Mouse (Mus musculus) liver, embryonic 13.5 days (tissue): ENCODE measurements around the gene B4gat1. TPM values are rescaled to one million over a fixed set of nuclear protein-coding genes. Genes with fewer than 3 reads are reported as not detected.
A peak's percentile ranks its signal among the peaks of the same experiment; 100 is the strongest.

Source experiments
- ATAC-seq: fragments of 200-750 bp; cut with Nextera tagmentation; 2 replicates; pipeline ENCODE4 v1.8.0; 2017; ENCODE audit warnings: low read depth, mild to moderate bottlenecking, moderate number of reproducible peaks, moderate library complexity
- DNase-seq: peaks from one replicate; pipeline ENCODE4 v3.0.0; 2022
- H3K27ac ChIP-seq: fragments of 300-500 bp; sonication (generic); 2 replicates; pipeline ENCODE4 v1.5.1; 2015; ENCODE audit warnings: moderate library complexity, mild to moderate bottlenecking, inconsistent platforms
- H3K27me3 ChIP-seq: fragments of 300-500 bp; sonication (generic); 2 replicates; pipeline ENCODE4 v1.6.1; 2015; ENCODE audit warnings: mild to moderate bottlenecking, inconsistent platforms
- H3K36me3 ChIP-seq: fragments of 300-500 bp; sonication (generic); 2 replicates; pipeline ENCODE4 v1.6.1; 2015; ENCODE audit warnings: mild to moderate bottlenecking, inconsistent platforms
- H3K4me1 ChIP-seq: fragments of 300-500 bp; sonication (generic); replicated peaks from 2 replicates; pipeline ENCODE4 v1.6.1; 2015; ENCODE audit warnings: inconsistent platforms
- H3K4me2 ChIP-seq: fragments of 300-500 bp; sonication (generic); 2 replicates; pipeline ENCODE4 v1.6.1; 2015; ENCODE audit warnings: inconsistent platforms, mild to moderate bottlenecking, moderate library complexity
- H3K4me3 ChIP-seq: fragments of 300-500 bp; sonication (generic); replicated peaks from 2 replicates; pipeline ENCODE4 v1.5.1; 2015; ENCODE audit warnings: mild to moderate bottlenecking, inconsistent platforms
- H3K9ac ChIP-seq: fragments of 300-500 bp; sonication (generic); 2 replicates; pipeline ENCODE4 v1.6.1; 2015; ENCODE audit warnings: mild to moderate bottlenecking, inconsistent platforms
- H3K9me3 ChIP-seq: fragments of 300-500 bp; sonication (generic); replicated peaks from 2 replicates; pipeline ENCODE4 v1.6.1; 2016; ENCODE audit warnings: inconsistent platforms
- WGBS: fragments of 180-500 bp; shearing (Covaris S2); methylation state at CpG from one replicate; pipeline ENCODE4 v1.1.7; 2015; ENCODE audit not compliant: insufficient replicate concordance; 5-methylcytosine and 5-hydroxymethylcytosine counted together
- polyA plus RNA-seq: library from polyadenylated mRNA; unstranded; fragments of >200 nt; fragmentation: Nextera tagmentation; extraction: Ambion mirVana; gene quantifications from 2 replicates; pipeline ENCODE4 v1.2.1, GENCODE M21; 2015

B4gat1 gene
- polyA plus RNA-seq, 1 experiment from 2014 or later: 9.3 TPM

- Histone ChIP-seq H3K27ac (no peak overlapping the region), H3K36me3 (no peaks in the 10 kb centered on the region), H3K27me3 (peaks cover 9% of the 10 kb centered on the region), H3K4me3 (no peak overlapping the region), H3K4me2 (no peak overlapping the region), H3K9ac (no peak overlapping the region), H3K4me1 (peaks cover 59% of the 10 kb centered on the region), H3K9me3 (no peaks in the 10 kb centered on the region)
- DNase-seq: no peak
- 75% methylated on average over 6 of the region's 6 CpGs for WGBS
- ATAC-seq: no peak
Observed at GRCm38 (mm10) chr19:5062446-5062845, 23.8 kb downstream of the B4gat1 start.

GRCm38 (mm10) chr19:5065104-5065503 is 26.5 kb downstream of the B4gat1 start:
- ATAC-seq: no peak
- peaks cover 55% of the 10 kb centered on the region for H3K4me1 ChIP-seq
- peaks cover 35% of the 10 kb centered on the region for H3K27me3 ChIP-seq
- no peak overlapping the region for H3K9ac ChIP-seq
- H3K27ac ChIP-seq: no peak overlapping the region
- no peak overlapping the region for H3K4me3 ChIP-seq
- H3K4me2 ChIP-seq: no peak overlapping the region
- WGBS: 55% methylated on average over 7 of the region's 7 CpGs
- no peaks in the 10 kb centered on the region for H3K36me3 ChIP-seq
- H3K9me3 ChIP-seq: no peaks in the 10 kb centered on the region
- DNase-seq: no peak

- peak overlapping the region; percentile 85 for H3K4me2 ChIP-seq
- ATAC-seq (peak; percentile 88), DNase-seq (peak; percentile 68)
- peak overlapping the region; percentile 87 for H3K27ac ChIP-seq
- H3K9ac ChIP-seq: peak overlapping the region; percentile 74
- H3K27me3 ChIP-seq: peaks cover 50% of the 10 kb centered on the region
- H3K4me3 ChIP-seq: peak overlapping the region; percentile 57
- peaks cover 63% of the 10 kb centered on the region for H3K4me1 ChIP-seq
- no peaks in the 10 kb centered on the region for H3K9me3 ChIP-seq
- no peaks in the 10 kb centered on the region for H3K36me3 ChIP-seq
- WGBS: 3% methylated on average over 15 of the region's 15 CpGs
Observed at GRCm38 (mm10) chr19:5067040-5067799, 28.6 kb downstream of the B4gat1 start.

- H3K27me3 ChIP-seq: peaks cover 50% of the 10 kb centered on the region
- peak within 1 kb of the TSS; percentile 87 for H3K27ac ChIP-seq
- H3K9me3 ChIP-seq: no peaks in the 10 kb centered on the region
- ATAC-seq (peak; percentile 28; the same call in 1 of the 2 replicates), DNase-seq (no peak)
- no peaks in the 10 kb centered on the region for H3K36me3 ChIP-seq
- peak within 1 kb of the TSS; percentile 57 for H3K4me3 ChIP-seq
- peak within 1 kb of the TSS; percentile 74 for H3K9ac ChIP-seq
- WGBS: 2% methylated on average over 56 of the region's 56 CpGs
- H3K4me1 ChIP-seq: peaks cover 71% of the 10 kb centered on the region
- H3K4me2 ChIP-seq: peak within 1 kb of the TSS; percentile 85
Observed at GRCm38 (mm10) chr19:5067867-5068569, 29.4 kb downstream of the B4gat1 start, which contains the start of gene Cd248. TSS of gene Cd248 (plus strand) at chr19:5068078.

- H3K9me3 ChIP-seq: no peaks in the 10 kb centered on the region
- WGBS: 39% methylated on average over 21 of the region's 21 CpGs
Observed at GRCm38 (mm10) chr19:5068570-5069234, 30.1 kb downstream of the B4gat1 start.

GRCm38 (mm10) chr19:5069486-5069885 is 30.9 kb downstream of the B4gat1 start:
- ATAC-seq (no peak), DNase-seq (no peak)
- H3K4me3 ChIP-seq: 0 out of 2 replicates have a peak overlapping the region, but pooled peaks have one; percentile 57
- peak overlapping the region; percentile 85; the same call in 1 of the 2 replicates for H3K4me2 ChIP-seq
- H3K9ac ChIP-seq: no peak overlapping the region
- H3K27me3 ChIP-seq: peaks cover 57% of the 10 kb centered on the region
- H3K36me3 ChIP-seq: no peaks in the 10 kb centered on the region
- 61% methylated on average over 5 of the region's 5 CpGs for WGBS
- peaks cover 72% of the 10 kb centered on the region for H3K4me1 ChIP-seq
- no peak overlapping the region for H3K27ac ChIP-seq
- no peaks in the 10 kb centered on the region for H3K9me3 ChIP-seq

More at GRCm38 (mm10) chr19:5068570-5069234, 30.1 kb downstream of the B4gat1 start:
- Histone ChIP-seq H3K27ac (no peak overlapping the region; the same call in 1 of the 2 replicates), H3K4me2 (peak overlapping the region; percentile 85), H3K27me3 (peaks cover 55% of the 10 kb centered on the region), H3K9ac (peak overlapping the region; percentile 74), H3K36me3 (no peaks in the 10 kb centered on the region), H3K4me3 (peak overlapping the region; percentile 57), H3K4me1 (peaks cover 72% of the 10 kb centered on the region)
- no peak for DNase-seq
- no peak for ATAC-seq

- H3K4me2 ChIP-seq: peak overlapping the region; percentile 84; the same call in 1 of the 2 replicates
- 74% methylated on average over 7 of the region's 7 CpGs for WGBS
- H3K4me1 ChIP-seq: peaks cover 69% of the 10 kb centered on the region
- H3K27me3 ChIP-seq: peaks cover 62% of the 10 kb centered on the region
- H3K27ac ChIP-seq: no peak overlapping the region
- no peak overlapping the region for H3K4me3 ChIP-seq
- H3K9ac ChIP-seq: no peak overlapping the region
- ATAC-seq (no peak), DNase-seq (no peak)
- H3K36me3 ChIP-seq: no peaks in the 10 kb centered on the region
- no peaks in the 10 kb centered on the region for H3K9me3 ChIP-seq
Observed at GRCm38 (mm10) chr19:5069978-5070377, 31.4 kb downstream of the B4gat1 start.

- peaks cover 68% of the 10 kb centered on the region for H3K27me3 ChIP-seq
- ATAC-seq: no peak
- H3K4me2 ChIP-seq: peak overlapping the region; percentile 84
- DNase-seq: no peak
- H3K4me1 ChIP-seq: peaks cover 63% of the 10 kb centered on the region
- H3K9ac ChIP-seq: peak overlapping the region; percentile 67
- no peaks in the 10 kb centered on the region for H3K9me3 ChIP-seq
- 17% methylated on average over 11 of the region's 11 CpGs for WGBS
- no peaks in the 10 kb centered on the region for H3K36me3 ChIP-seq
- H3K4me3 ChIP-seq: peak overlapping the region; percentile 59
- H3K27ac ChIP-seq: peak overlapping the region; percentile 7; the same call in 1 of the 2 replicates
Observed at GRCm38 (mm10) chr19:5071077-5071476, 32.5 kb downstream of the B4gat1 start.

GRCm38 (mm10) chr19:5071545-5072369 is 33.1 kb downstream of the B4gat1 start:
- Histone ChIP-seq H3K9me3 (no peaks in the 10 kb centered on the region), H3K27me3 (peaks cover 73% of the 10 kb centered on the region), H3K4me1 (peaks cover 59% of the 10 kb centered on the region), H3K4me2 (peak overlapping the region; percentile 84), H3K27ac (peak overlapping the region; percentile 45), H3K4me3 (peak overlapping the region; percentile 59), H3K36me3 (no peaks in the 10 kb centered on the region), H3K9ac (peak overlapping the region; percentile 67)
- 4% methylated on average over 39 of the region's 40 CpGs for WGBS
- DNase-seq (peak; percentile 82), ATAC-seq (peak; percentile 73)

- WGBS: 4% methylated on average over 20 of the region's 20 CpGs
- peak overlapping the region; percentile 17 for H3K9ac ChIP-seq
Observed at GRCm38 (mm10) chr19:5072389-5073019, 33.9 kb downstream of the B4gat1 start.

More at GRCm38 (mm10) chr19:5072389-5073019, 33.9 kb downstream of the B4gat1 start:
- ATAC-seq (peak; percentile 5; the same call in 1 of the 2 replicates), DNase-seq (no peak)
- Histone ChIP-seq H3K9me3 (no peaks in the 10 kb centered on the region), H3K4me1 (peaks cover 52% of the 10 kb centered on the region), H3K4me2 (peak overlapping the region; percentile 84), H3K27me3 (peaks cover 68% of the 10 kb centered on the region), H3K4me3 (peak overlapping the region; percentile 59), H3K27ac (peak overlapping the region; percentile 45), H3K36me3 (no peaks in the 10 kb centered on the region)
